Mouse (Mus musculus) hindbrain, embryonic 16.5 days (tissue): ENCODE measurements around the gene Fam240b. TPM values are rescaled to one million over a fixed set of nuclear protein-coding genes. Genes with fewer than 3 reads are reported as not detected.
A peak's percentile ranks its signal among the peaks of the same experiment; 100 is the strongest.

ENCODE experiments used
- ATAC-seq: fragments of 200-750 bp; cut with Nextera tagmentation; 2 replicates; pipeline ENCODE4 v1.8.0; 2017; ENCODE audit warnings: moderate TSS enrichment, moderate library complexity
- H3K27ac ChIP-seq: fragments of 300-500 bp; sonication (generic); 2 replicates; pipeline ENCODE4 v1.5.1; 2014; ENCODE audit warnings: low read depth, mild to moderate bottlenecking, control low read depth, low read length, moderate library complexity
- H3K27me3 ChIP-seq: fragments of 300-500 bp; sonication (generic); replicated peaks from 2 replicates; pipeline ENCODE4 v1.6.1; 2014; ENCODE audit warnings: low read length; ENCODE audit not compliant: control insufficient read depth, insufficient read depth
- H3K36me3 ChIP-seq: fragments of 300-500 bp; sonication (generic); 2 replicates; pipeline ENCODE4 v1.6.1; 2014; ENCODE audit warnings: mild to moderate bottlenecking, low read length, moderate library complexity, mixed read lengths; ENCODE audit not compliant: control insufficient read depth, insufficient read depth
- H3K4me1 ChIP-seq: fragments of 300-500 bp; sonication (generic); 2 replicates; pipeline ENCODE4 v1.6.1; 2014; ENCODE audit warnings: low read depth, low read length; ENCODE audit not compliant: control insufficient read depth, insufficient read depth
- H3K4me2 ChIP-seq: fragments of 300-500 bp; sonication (generic); 2 replicates; pipeline ENCODE4 v1.6.1; 2014; ENCODE audit warnings: mild to moderate bottlenecking, low read length, control low read depth, moderate library complexity
- H3K4me3 ChIP-seq: fragments of 300-500 bp; sonication (generic); 2 replicates; pipeline ENCODE4 v1.5.1; 2014; ENCODE audit warnings: mild to moderate bottlenecking, low read length, control low read depth, moderate library complexity
- H3K9ac ChIP-seq: fragments of 300-500 bp; sonication (generic); 2 replicates; pipeline ENCODE4 v1.6.1; 2014; ENCODE audit warnings: low read depth, mild to moderate bottlenecking, control low read depth, low read length, moderate library complexity
- H3K9me3 ChIP-seq: fragments of 300-500 bp; sonication (generic); 2 replicates; pipeline ENCODE4 v1.6.1; 2014; ENCODE audit warnings: mild to moderate bottlenecking, low read length, moderate library complexity; ENCODE audit not compliant: control insufficient read depth
- WGBS: fragments of 180-500 bp; shearing (Covaris S2); extraction: QIAGEN DNeasy Blood & Tissue Kit; methylation state at CpG from one replicate; pipeline ENCODE4 v1.1.7; 2014; 5-methylcytosine and 5-hydroxymethylcytosine counted together
- polyA plus RNA-seq: library from polyadenylated mRNA; unstranded; fragments of >200 nt; fragmentation: Nextera tagmentation; extraction: Ambion mirVana; gene quantifications from 2 replicates; pipeline ENCODE4 v1.2.1, GENCODE M21; 2015

Fam240b gene
- polyA plus RNA-seq, 1 experiment from 2014 or later, result 0.24 TPM

GRCm38 (mm10) chr13:64447947-64448346 is 49.6 kb downstream of the Fam240b start:
- ATAC-seq, result peak; percentile 53; the same call in 1 of the 2 replicates
- no peaks in the 10 kb centered on the region for H3K27me3 ChIP-seq
- no peaks in the 10 kb centered on the region for H3K36me3 ChIP-seq
- no peak overlapping the region for H3K4me3 ChIP-seq
- H3K9ac ChIP-seq, result no peak overlapping the region
- H3K9me3 ChIP-seq, result no peaks in the 10 kb centered on the region
- H3K4me2 ChIP-seq, result no peak overlapping the region
- WGBS, result 8% methylated on average over 1 of the region's 1 CpGs
- no peak overlapping the region for H3K27ac ChIP-seq
- no peaks in the 10 kb centered on the region for H3K4me1 ChIP-seq

GRCm38 (mm10) chr13:64445254-64445920 is 52.2 kb downstream of the Fam240b start:
- Histone ChIP-seq H3K4me3 (no peak overlapping the region), H3K27me3 (no peaks in the 10 kb centered on the region), H3K4me1 (no peaks in the 10 kb centered on the region), H3K36me3 (no peaks in the 10 kb centered on the region), H3K27ac (no peak overlapping the region), H3K9ac (no peak overlapping the region), H3K4me2 (no peak overlapping the region), H3K9me3 (no peaks in the 10 kb centered on the region)
- WGBS, result 75% methylated on average over 9 of the region's 9 CpGs
- no peak for ATAC-seq

- Histone ChIP-seq H3K36me3 (no peaks in the 10 kb centered on the region), H3K9me3 (no peaks in the 10 kb centered on the region), H3K27me3 (no peaks in the 10 kb centered on the region), H3K27ac (no peak overlapping the region), H3K4me3 (no peak overlapping the region), H3K9ac (no peak overlapping the region), H3K4me1 (no peaks in the 10 kb centered on the region), H3K4me2 (no peak overlapping the region)
- whole genome bisulfite sequencing, result 70% methylated on average over 4 of the region's 4 CpGs
- ATAC-seq, result peak; percentile 92
These were observed 54.2 kb downstream of the Fam240b start for GRCm38 (mm10) chr13:64443263-64443894.

- Histone ChIP-seq H3K36me3 (0 out of 2 replicates have a peak, but pooled peaks cover 4% of the 10 kb centered on the region), H3K4me3 (no peak overlapping the region), H3K9ac (no peak overlapping the region), H3K27ac (no peak overlapping the region), H3K9me3 (no peaks in the 10 kb centered on the region), H3K4me2 (no peak overlapping the region), H3K4me1 (no peaks in the 10 kb centered on the region), H3K27me3 (no peaks in the 10 kb centered on the region)
- no peak for ATAC-seq
- whole genome bisulfite sequencing, result 92% methylated on average over 4 of the region's 4 CpGs
These were observed 57.0 kb downstream of the Fam240b start for GRCm38 (mm10) chr13:64440592-64440991.

GRCm38 (mm10) chr13:64439471-64439870 is 58.1 kb downstream of the Fam240b start:
- H3K27me3 ChIP-seq, result no peaks in the 10 kb centered on the region
- H3K4me3 ChIP-seq, result no peak overlapping the region
- H3K27ac ChIP-seq, result no peak overlapping the region
- no peak for ATAC-seq
- H3K9ac ChIP-seq, result no peak overlapping the region
- H3K9me3 ChIP-seq, result no peaks in the 10 kb centered on the region
- H3K4me2 ChIP-seq, result no peak overlapping the region
- 86% methylated on average over 5 of the region's 5 CpGs for WGBS
- H3K4me1 ChIP-seq, result no peaks in the 10 kb centered on the region
- 0 out of 2 replicates have a peak, but pooled peaks cover 4% of the 10 kb centered on the region for H3K36me3 ChIP-seq

GRCm38 (mm10) chr13:64438863-64439452 is 58.6 kb downstream of the Fam240b start:
- Histone ChIP-seq H3K27me3 (no peaks in the 10 kb centered on the region), H3K9me3 (no peaks in the 10 kb centered on the region), H3K4me2 (no peak overlapping the region), H3K36me3 (0 out of 2 replicates have a peak, but pooled peaks cover 4% of the 10 kb centered on the region), H3K4me3 (no peak overlapping the region), H3K4me1 (no peaks in the 10 kb centered on the region), H3K9ac (no peak overlapping the region), H3K27ac (no peak overlapping the region)
- WGBS, result 49% methylated on average over 9 of the region's 9 CpGs
- ATAC-seq, result peak; percentile 77

- peaks cover 5% of the 10 kb centered on the region; the same call in 1 of the 2 replicates for H3K4me1 ChIP-seq
- no peaks in the 10 kb centered on the region for H3K9me3 ChIP-seq
- H3K27me3 ChIP-seq, result no peaks in the 10 kb centered on the region
- no peak overlapping the region for H3K4me3 ChIP-seq
- 71% methylated on average over 7 of the region's 7 CpGs for WGBS
- no peak for ATAC-seq
- no peak overlapping the region for H3K9ac ChIP-seq
- H3K4me2 ChIP-seq, result no peak overlapping the region
- H3K36me3 ChIP-seq, result 0 out of 2 replicates have a peak, but pooled peaks cover 4% of the 10 kb centered on the region
- no peak overlapping the region for H3K27ac ChIP-seq
These were observed 59.8 kb downstream of the Fam240b start for GRCm38 (mm10) chr13:64437801-64438200.

- Histone ChIP-seq H3K4me3 (peak within 1 kb of the TSS; percentile 86), H3K27ac (peak within 1 kb of the TSS; percentile 93), H3K9me3 (no peaks in the 10 kb centered on the region), H3K27me3 (no peaks in the 10 kb centered on the region), H3K9ac (peak within 1 kb of the TSS; percentile 79), H3K4me2 (peak within 1 kb of the TSS; percentile 89), H3K4me1 (peaks cover 8% of the 10 kb centered on the region), H3K36me3 (no peaks in the 10 kb centered on the region)
- WGBS, result under 1% methylated on average over 55 of the region's 57 CpGs
- ATAC-seq, result peak; percentile 99
These were observed 65.3 kb downstream of the Fam240b start, which contains the start of gene Cdk20 for GRCm38 (mm10) chr13:64432017-64432995. Gene Cdk20, plus strand, starts transcription at chr13:64432314.
